Mouse (Mus musculus) liver, embryonic 13.5 days (tissue): ENCODE data around the gene Pick1. TPM values are rescaled to one million over a fixed set of nuclear protein-coding genes. Genes with fewer than 3 reads are reported as not detected.
A peak's percentile ranks its signal among the peaks of the same experiment; 100 is the strongest.

ENCODE experiments used
- ATAC-seq: fragments of 200-750 bp; cut with Nextera tagmentation; 2 replicates; pipeline ENCODE4 v1.8.0; 2017; ENCODE audit warnings: low read depth, mild to moderate bottlenecking, moderate number of reproducible peaks, moderate library complexity
- DNase-seq: peaks from one replicate; pipeline ENCODE4 v3.0.0; 2022
- H3K27ac ChIP-seq: fragments of 300-500 bp; sonication (generic); 2 replicates; pipeline ENCODE4 v1.5.1; 2015; ENCODE audit warnings: moderate library complexity, mild to moderate bottlenecking, inconsistent platforms
- H3K27me3 ChIP-seq: fragments of 300-500 bp; sonication (generic); 2 replicates; pipeline ENCODE4 v1.6.1; 2015; ENCODE audit warnings: mild to moderate bottlenecking, inconsistent platforms
- H3K36me3 ChIP-seq: fragments of 300-500 bp; sonication (generic); 2 replicates; pipeline ENCODE4 v1.6.1; 2015; ENCODE audit warnings: mild to moderate bottlenecking, inconsistent platforms
- H3K4me1 ChIP-seq: fragments of 300-500 bp; sonication (generic); replicated peaks from 2 replicates; pipeline ENCODE4 v1.6.1; 2015; ENCODE audit warnings: inconsistent platforms
- H3K4me2 ChIP-seq: fragments of 300-500 bp; sonication (generic); 2 replicates; pipeline ENCODE4 v1.6.1; 2015; ENCODE audit warnings: inconsistent platforms, mild to moderate bottlenecking, moderate library complexity
- H3K4me3 ChIP-seq: fragments of 300-500 bp; sonication (generic); replicated peaks from 2 replicates; pipeline ENCODE4 v1.5.1; 2015; ENCODE audit warnings: mild to moderate bottlenecking, inconsistent platforms
- H3K9ac ChIP-seq: fragments of 300-500 bp; sonication (generic); 2 replicates; pipeline ENCODE4 v1.6.1; 2015; ENCODE audit warnings: mild to moderate bottlenecking, inconsistent platforms
- H3K9me3 ChIP-seq: fragments of 300-500 bp; sonication (generic); replicated peaks from 2 replicates; pipeline ENCODE4 v1.6.1; 2016; ENCODE audit warnings: inconsistent platforms
- WGBS: fragments of 180-500 bp; shearing (Covaris S2); methylation state at CpG from one replicate; pipeline ENCODE4 v1.1.7; 2015; ENCODE audit not compliant: insufficient replicate concordance; 5-methylcytosine and 5-hydroxymethylcytosine counted together
- polyA plus RNA-seq: library from polyadenylated mRNA; unstranded; fragments of >200 nt; fragmentation: Nextera tagmentation; extraction: Ambion mirVana; gene quantifications from 2 replicates; pipeline ENCODE4 v1.2.1, GENCODE M21; 2015

Gene Pick1
- 10.5 and 10.6 TPM in 2 replicates for polyA plus RNA-seq

DNA sequence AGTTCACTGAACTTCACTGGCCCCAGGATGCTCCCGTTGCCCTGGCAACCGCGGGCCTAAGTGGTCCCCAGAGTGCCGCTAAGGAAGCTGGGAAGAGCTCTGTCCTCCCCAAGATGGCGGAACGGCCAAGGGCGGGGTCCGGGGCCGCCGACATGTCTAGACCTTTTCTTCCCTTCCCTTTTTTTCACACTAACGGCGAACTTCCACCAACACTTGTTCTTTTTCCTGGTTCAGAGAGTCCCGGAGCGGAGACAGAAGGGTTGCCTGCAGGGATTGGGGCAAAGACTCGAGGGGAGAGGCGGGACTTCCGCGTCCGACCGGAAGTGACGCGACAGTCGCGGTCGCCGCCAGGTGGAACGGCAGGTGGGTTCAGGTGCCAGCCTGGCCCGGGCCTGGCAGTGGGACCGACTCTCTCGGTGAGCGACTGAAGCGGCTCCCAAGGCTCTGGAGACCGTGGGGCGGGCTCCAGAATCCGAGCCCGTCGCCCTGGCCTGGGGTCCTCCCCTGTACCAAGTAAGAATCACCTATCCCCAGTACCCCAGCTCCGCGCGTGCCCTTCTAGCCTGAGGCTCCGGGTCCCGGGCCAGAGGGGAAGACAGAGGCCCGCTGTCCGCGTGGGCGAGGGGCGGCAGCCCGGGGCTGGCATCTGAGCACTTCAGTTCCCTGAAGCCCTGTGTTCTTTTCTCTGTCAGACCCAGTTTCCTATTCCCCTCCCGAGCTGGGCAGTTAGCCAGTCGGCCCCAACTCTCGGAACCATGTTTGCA, at the start of gene Pick1, which contains the start of gene Gm49486:
Pick1 (plus strand) TSS at position 116 of the 764 bp plus-strand sequence.
Gm49486 (plus strand) TSS at position 334 of the 764 bp plus-strand sequence.
- DNase-seq, result peak; percentile 74
- H3K4me3 ChIP-seq, result peak within 1 kb of the TSS; percentile 85
- under 1% methylated on average over 51 of the region's 51 CpGs for WGBS

GRCm38 (mm10) chr15:79185213-79185612, 43.8 kb upstream of the Pick1 start:
- 66% methylated on average over 10 of the region's 10 CpGs for WGBS
- Histone ChIP-seq H3K9ac (no peak overlapping the region), H3K4me2 (no peak overlapping the region), H3K27me3 (0 out of 2 replicates have a peak, but pooled peaks cover 3% of the 10 kb centered on the region), H3K9me3 (no peaks in the 10 kb centered on the region), H3K27ac (no peak overlapping the region), H3K36me3 (no peaks in the 10 kb centered on the region), H3K4me1 (peaks cover 5% of the 10 kb centered on the region; the same call in 1 of the 2 replicates), H3K4me3 (no peak overlapping the region)
- ATAC-seq (no peak), DNase-seq (no peak)

More for the DNA sequence above, at the start of gene Pick1, which contains the start of gene Gm49486:
- peak within 1 kb of the TSS; percentile 98 for H3K4me2 ChIP-seq
- H3K9me3 ChIP-seq, result no peaks in the 10 kb centered on the region
- ATAC-seq, result peak; percentile 81
- H3K36me3 ChIP-seq, result peaks cover 26% of the 10 kb centered on the region
- peaks cover 20% of the 10 kb centered on the region for H3K4me1 ChIP-seq
- H3K27ac ChIP-seq, result peak within 1 kb of the TSS; percentile 78
- peak within 1 kb of the TSS; percentile 84 for H3K9ac ChIP-seq
- no peaks in the 10 kb centered on the region for H3K27me3 ChIP-seq

DNA sequence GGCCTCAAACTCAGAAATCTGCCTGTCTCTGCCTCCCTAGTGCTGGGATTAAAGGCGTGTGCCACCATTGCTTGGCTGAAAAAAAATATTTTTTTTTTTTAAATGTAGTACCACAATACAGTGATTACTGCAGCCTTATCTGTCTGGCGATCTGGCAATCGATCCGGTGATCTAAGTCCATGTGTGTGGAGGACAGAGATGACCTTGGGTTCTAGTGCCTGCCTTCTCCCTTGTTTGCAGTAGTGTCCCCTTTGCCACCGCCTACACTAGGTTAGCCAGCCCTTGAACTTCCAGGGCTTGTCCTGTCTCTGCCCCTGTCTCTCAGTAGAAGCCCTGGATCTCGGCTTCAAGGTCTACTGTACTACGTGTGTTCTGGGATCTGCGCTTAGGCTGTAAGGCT, 41.2 kb upstream of the Pick1 start:
- Histone ChIP-seq H3K36me3 (no peaks in the 10 kb centered on the region), H3K4me3 (no peak overlapping the region), H3K9ac (no peak overlapping the region), H3K9me3 (no peaks in the 10 kb centered on the region), H3K4me2 (no peak overlapping the region), H3K27ac (no peak overlapping the region; the same call in 1 of the 2 replicates), H3K4me1 (peaks cover 7% of the 10 kb centered on the region), H3K27me3 (no peaks in the 10 kb centered on the region)
- ATAC-seq (peak; percentile 48; the same call in 1 of the 2 replicates), DNase-seq (no peak)
- 64% methylated on average over 8 of the region's 8 CpGs for WGBS

DNA sequence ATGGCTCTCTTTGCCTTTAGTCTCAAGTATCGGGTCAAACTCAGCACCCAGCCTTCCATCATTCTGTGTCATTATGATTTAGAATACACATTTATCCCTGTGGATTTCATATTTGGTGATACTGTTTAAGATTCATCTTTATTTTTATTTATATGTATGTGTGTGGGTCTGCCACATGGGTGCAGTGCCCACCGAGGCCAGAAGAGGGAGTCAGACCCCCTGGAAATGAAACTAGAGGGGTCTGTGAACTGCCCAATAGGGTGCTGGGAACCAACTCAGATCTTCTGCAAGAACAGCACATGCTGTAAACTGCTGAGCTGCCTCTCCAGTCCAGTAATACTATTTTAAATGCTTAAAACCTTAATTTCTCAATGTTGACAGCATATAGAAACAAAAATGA, 37.5 kb upstream of the Pick1 start:
- H3K4me2 ChIP-seq, result no peak overlapping the region
- H3K9me3 ChIP-seq, result no peaks in the 10 kb centered on the region
- DNase-seq (no peak), ATAC-seq (no peak)
- H3K27me3 ChIP-seq, result no peaks in the 10 kb centered on the region
- H3K36me3 ChIP-seq, result no peaks in the 10 kb centered on the region
- 79% methylated on average over 2 of the region's 2 CpGs for WGBS
- no peak overlapping the region for H3K4me3 ChIP-seq
- no peak overlapping the region for H3K9ac ChIP-seq
- H3K4me1 ChIP-seq, result peaks cover 11% of the 10 kb centered on the region
- no peak overlapping the region for H3K27ac ChIP-seq

GRCm38 (mm10) chr15:79192450-79192849, 36.5 kb upstream of the Pick1 start:
- Histone ChIP-seq H3K9me3 (no peaks in the 10 kb centered on the region), H3K36me3 (no peaks in the 10 kb centered on the region), H3K4me3 (no peak overlapping the region), H3K27me3 (no peaks in the 10 kb centered on the region), H3K4me1 (peaks cover 11% of the 10 kb centered on the region), H3K9ac (no peak overlapping the region), H3K4me2 (no peak overlapping the region), H3K27ac (no peak overlapping the region)
- 74% methylated on average over 6 of the region's 6 CpGs for WGBS
- ATAC-seq (no peak), DNase-seq (no peak)

GRCm38 (mm10) chr15:79192885-79193845, 35.8 kb upstream of the Pick1 start:
- H3K4me2 ChIP-seq, result no peak overlapping the region
- 47% methylated on average over 27 of the region's 27 CpGs for WGBS
- no peak overlapping the region for H3K9ac ChIP-seq
- no peaks in the 10 kb centered on the region for H3K36me3 ChIP-seq
- DNase-seq (no peak), ATAC-seq (no peak)
- no peak overlapping the region for H3K27ac ChIP-seq
- peaks cover 11% of the 10 kb centered on the region for H3K4me1 ChIP-seq
- H3K9me3 ChIP-seq, result no peaks in the 10 kb centered on the region
- H3K4me3 ChIP-seq, result no peak overlapping the region
- H3K27me3 ChIP-seq, result no peaks in the 10 kb centered on the region

DNA sequence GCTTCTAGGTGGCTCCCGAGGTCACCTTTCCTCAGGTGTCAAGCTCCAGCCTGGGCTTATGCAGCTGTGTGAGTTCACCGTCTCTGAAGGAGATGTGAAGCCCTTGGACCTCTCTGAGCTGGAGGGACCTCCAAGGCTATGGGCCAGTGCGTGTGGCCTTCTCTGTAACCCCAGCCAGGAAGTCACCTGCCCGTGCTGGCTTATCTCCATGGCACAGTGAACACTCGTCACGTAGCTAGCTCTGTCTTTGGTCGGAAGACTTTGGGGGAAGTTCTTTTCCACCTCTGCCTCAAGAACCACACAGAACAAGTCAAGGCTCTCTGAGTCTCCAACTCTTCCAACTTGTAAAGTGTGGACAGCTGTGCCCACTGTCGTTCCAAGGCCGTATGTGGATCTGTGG, 34.9 kb upstream of the Pick1 start:
- Histone ChIP-seq H3K9ac (no peak overlapping the region), H3K4me3 (no peak overlapping the region), H3K4me2 (no peak overlapping the region), H3K36me3 (no peaks in the 10 kb centered on the region), H3K9me3 (no peaks in the 10 kb centered on the region), H3K4me1 (peaks cover 11% of the 10 kb centered on the region), H3K27ac (no peak overlapping the region), H3K27me3 (no peaks in the 10 kb centered on the region)
- WGBS, result 30% methylated on average over 9 of the region's 9 CpGs
- ATAC-seq (no peak), DNase-seq (no peak)

- peak; percentile 51; the same call in 1 of the 2 replicates for ATAC-seq
- Histone ChIP-seq H3K36me3 (no peaks in the 10 kb centered on the region), H3K4me3 (no peak overlapping the region), H3K9me3 (no peaks in the 10 kb centered on the region), H3K4me2 (no peak overlapping the region), H3K9ac (no peak overlapping the region), H3K27me3 (no peaks in the 10 kb centered on the region), H3K27ac (no peak overlapping the region), H3K4me1 (peaks cover 11% of the 10 kb centered on the region)
- DNase-seq, result no peak
- WGBS, result 74% methylated on average over 2 of the region's 2 CpGs
Measured at GRCm38 (mm10) chr15:79194946-79195345, 34.0 kb upstream of the Pick1 start.

- H3K27ac ChIP-seq, result no peak overlapping the region
- no peaks in the 10 kb centered on the region for H3K27me3 ChIP-seq
- H3K9ac ChIP-seq, result no peak overlapping the region
- no peak overlapping the region for H3K4me3 ChIP-seq
- H3K4me2 ChIP-seq, result no peak overlapping the region
- DNase-seq (no peak), ATAC-seq (no peak)
- peaks cover 11% of the 10 kb centered on the region for H3K4me1 ChIP-seq
- WGBS, result 74% methylated on average over 8 of the region's 8 CpGs
- no peaks in the 10 kb centered on the region for H3K36me3 ChIP-seq
- H3K9me3 ChIP-seq, result no peaks in the 10 kb centered on the region
Measured at GRCm38 (mm10) chr15:79195492-79195891, 33.5 kb upstream of the Pick1 start.

DNA sequence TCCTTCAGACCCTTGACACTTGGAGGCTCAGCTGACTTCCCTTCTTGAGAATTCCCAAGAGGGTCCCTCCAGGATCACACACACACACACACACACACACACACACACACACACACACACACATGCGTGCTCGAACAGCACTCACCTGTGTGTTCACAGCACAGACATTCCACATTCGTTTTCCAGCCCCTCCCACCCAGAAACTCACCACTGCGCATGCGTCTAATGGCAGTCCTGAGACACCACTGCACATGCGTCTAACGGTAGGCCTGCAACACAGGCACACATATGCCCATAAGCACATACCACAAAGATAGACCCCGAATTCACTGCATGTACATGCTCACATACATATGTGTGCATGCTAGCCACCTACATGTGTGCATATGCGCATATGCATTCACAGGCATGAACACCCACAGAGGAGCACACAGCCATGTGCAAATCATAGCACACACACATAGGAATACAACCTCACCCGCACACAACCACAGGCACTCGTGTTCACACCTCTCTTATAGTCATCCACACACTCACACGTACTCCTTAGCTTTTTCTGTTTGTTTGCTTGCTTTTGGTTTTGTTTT, 29.5 kb upstream of the Pick1 start:
- Histone ChIP-seq H3K36me3 (no peaks in the 10 kb centered on the region), H3K4me3 (no peak overlapping the region), H3K27ac (no peak overlapping the region), H3K27me3 (peaks cover 6% of the 10 kb centered on the region; the same call in 1 of the 2 replicates), H3K4me2 (no peak overlapping the region), H3K9me3 (no peaks in the 10 kb centered on the region), H3K9ac (no peak overlapping the region), H3K4me1 (0 out of 2 replicates have a peak, but pooled peaks cover 3% of the 10 kb centered on the region)
- WGBS, result 79% methylated on average over 12 of the region's 12 CpGs
- no peak for ATAC-seq
- no peak for DNase-seq
